Mouse (Mus musculus) ES-Bruce4 (cell line): ENCODE measurements at regions not wholly inside any gene's neighbourhood (a gene's known extent, or its start where the extent isn't known, plus 50 kb on each side); places are given as distances from the start of the nearest gene placed in this dataset.

ENCODE experiments used
- CTCF ChIP-seq: IDR thresholded peaks from one replicate; pipeline ENCODE4 v1.8.1; 2011; ENCODE audit warnings: low read depth, low read length
- EP300 ChIP-seq: IDR thresholded peaks from 2 replicates; pipeline ENCODE4 v1.6.1; 2011; ENCODE audit warnings: low read depth, low read length; ENCODE audit not compliant: insufficient read depth
- POLR2A ChIP-seq: IDR thresholded peaks from one replicate; pipeline ENCODE4 v1.8.1; 2011; ENCODE audit warnings: low read length; ENCODE audit not compliant: insufficient read depth

- TF ChIP-seq CTCF (no peak), POLR2A (no peak), EP300 (no peak)
Measured at GRCm38 (mm10) chr13:44246714-44247251, 462.2 kb downstream of the Cd83 start.
